Mouse (Mus musculus) spleen, adult 2 months (tissue): ENCODE measurements around the gene Cdk9. TPM values are rescaled to one million over a fixed set of nuclear protein-coding genes. Genes with fewer than 3 reads are reported as not detected.

Experiments used
- DNase-seq, 2 experiments: peaks; one replicate each; pipeline versions ENCODE4 v3.0.0 to v3.0.0-alpha.2; 2012 to 2021; ENCODE audit warnings: low spot score in 2 of 2, low read depth in 1 of 2
- H3K27ac ChIP-seq: fragments of 200-500 bp; 2 replicates; pipeline ENCODE4 v1.5.1; 2012; ENCODE audit warnings: low read length, inconsistent platforms; ENCODE audit not compliant: insufficient read depth
- H3K27me3 ChIP-seq: fragments of 200-500 bp; 2 replicates; pipeline ENCODE4 v1.6.1; 2012; ENCODE audit warnings: mild to moderate bottlenecking, moderate library complexity, low read length, inconsistent platforms; ENCODE audit not compliant: control insufficient read depth, insufficient read depth
- H3K36me3 ChIP-seq: fragments of 200-500 bp; 2 replicates; pipeline ENCODE4 v1.6.1; 2012; ENCODE audit warnings: mild to moderate bottlenecking, low read length, inconsistent platforms; ENCODE audit not compliant: control insufficient read depth, insufficient read depth
- H3K4me1 ChIP-seq: fragments of 200-500 bp; 2 replicates; pipeline ENCODE4 v1.6.1; 2011; ENCODE audit warnings: inconsistent platforms; ENCODE audit not compliant: control insufficient read depth, insufficient read depth, insufficient read length
- H3K4me3 ChIP-seq: fragments of 200-500 bp; 2 replicates; pipeline ENCODE4 v1.5.1; 2011; ENCODE audit warnings: mild to moderate bottlenecking, inconsistent platforms; ENCODE audit not compliant: insufficient read depth, insufficient read length; ENCODE audit errors: extremely low read depth
- CTCF ChIP-seq: fragments of 200-500 bp; IDR thresholded peaks from 2 replicates; pipeline ENCODE4 v1.5.1; 2011; ENCODE audit warnings: mild to moderate bottlenecking, inconsistent platforms; ENCODE audit not compliant: insufficient read depth, insufficient read length, insufficient replicate concordance; ENCODE audit errors: extremely low read depth
- POLR2A ChIP-seq: fragments of 200-500 bp; IDR thresholded peaks from 2 replicates; pipeline ENCODE4 v1.6.1; 2011; ENCODE audit warnings: low read depth, low read length, inconsistent platforms
- WGBS: fragments of 180-500 bp; shearing (Covaris S2); methylation state at CpG from one replicate; pipeline ENCODE4 v1.1.7; 2018; 5-methylcytosine and 5-hydroxymethylcytosine counted together
- polyA plus RNA-seq: library from polyadenylated mRNA; depleted of rRNA; stranded (reverse); fragments of >200 nt; gene quantifications from 2 replicates; pipeline ENCODE4 v1.2.3, GENCODE M21; 2012; rRNA removed

The Cdk9 gene
- polyA plus RNA-seq, 1 experiment, result 125 TPM

DNA sequence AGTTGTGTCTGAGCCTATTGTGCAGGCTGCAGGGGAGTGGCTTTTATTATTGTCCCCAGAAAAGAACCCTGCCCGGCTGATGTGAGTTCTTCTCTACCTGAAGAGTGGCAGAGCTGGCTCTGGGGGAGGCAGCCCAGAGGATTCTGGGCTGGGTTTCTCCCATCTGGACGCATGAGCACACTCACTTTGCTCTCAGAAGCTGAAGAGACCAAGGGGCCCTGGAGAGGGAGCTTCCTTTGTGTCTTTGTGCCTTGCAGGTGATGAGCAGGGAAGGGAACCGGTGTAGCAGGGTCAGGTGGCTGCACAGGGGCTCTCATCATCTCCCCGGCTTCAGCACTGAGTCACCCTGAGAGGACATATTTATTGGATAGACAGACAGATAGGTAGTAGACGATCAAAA lies 50.6 kb downstream of the Cdk9 start:
- no peak for TF ChIP-seq POLR2A
- TF ChIP-seq CTCF, result no peak
- no peaks in the 10 kb centered on the region for H3K27me3 ChIP-seq
- 0 out of 2 replicates have a peak overlapping the region, but pooled peaks have one; percentile 19 for H3K27ac ChIP-seq
- no peak overlapping the region for H3K4me3 ChIP-seq
- H3K4me1 ChIP-seq, result no peaks in the 10 kb centered on the region
- WGBS, result 76% methylated on average over 5 of the region's 5 CpGs
- no peak for DNase-seq
- H3K36me3 ChIP-seq, result no peaks in the 10 kb centered on the region

DNA sequence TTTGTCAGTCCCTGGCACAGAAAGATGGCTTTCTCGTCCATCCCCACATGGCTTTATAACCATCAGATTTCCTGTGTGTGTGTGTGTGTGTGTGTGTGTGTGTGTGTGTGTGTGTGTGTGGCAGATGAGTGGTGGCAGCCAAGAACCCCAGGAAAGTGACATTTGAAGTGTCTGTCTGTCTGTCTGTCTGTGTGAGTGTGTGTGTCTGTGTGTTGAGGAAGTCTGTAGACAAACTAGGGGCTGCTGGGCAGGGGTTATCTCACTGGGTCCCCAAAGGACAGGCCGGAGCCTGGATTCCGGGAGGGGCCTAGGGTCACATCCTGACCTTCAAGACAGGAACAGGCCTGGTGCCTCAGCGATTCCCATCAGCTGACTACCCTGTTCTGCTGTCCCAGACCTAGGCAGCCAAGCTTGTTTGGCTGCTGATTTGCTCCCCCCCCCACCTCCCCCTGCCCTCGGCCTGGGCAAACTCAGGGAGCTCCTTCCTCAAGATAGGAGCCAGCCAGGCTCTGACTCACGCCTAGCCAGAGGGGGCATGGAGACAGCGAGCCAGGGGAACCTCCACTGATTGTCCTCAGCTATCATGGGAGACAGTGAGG lies 51.3 kb downstream of the Cdk9 start:
- Histone ChIP-seq H3K36me3 (no peaks in the 10 kb centered on the region), H3K27me3 (no peaks in the 10 kb centered on the region), H3K27ac (peak overlapping the region; percentile 19; the same call in 1 of the 2 replicates), H3K4me3 (no peak overlapping the region), H3K4me1 (no peaks in the 10 kb centered on the region)
- 78% methylated on average over 7 of the region's 7 CpGs for WGBS
- DNase-seq, result no peak
- no peak for TF ChIP-seq CTCF
- no peak for TF ChIP-seq POLR2A

DNA sequence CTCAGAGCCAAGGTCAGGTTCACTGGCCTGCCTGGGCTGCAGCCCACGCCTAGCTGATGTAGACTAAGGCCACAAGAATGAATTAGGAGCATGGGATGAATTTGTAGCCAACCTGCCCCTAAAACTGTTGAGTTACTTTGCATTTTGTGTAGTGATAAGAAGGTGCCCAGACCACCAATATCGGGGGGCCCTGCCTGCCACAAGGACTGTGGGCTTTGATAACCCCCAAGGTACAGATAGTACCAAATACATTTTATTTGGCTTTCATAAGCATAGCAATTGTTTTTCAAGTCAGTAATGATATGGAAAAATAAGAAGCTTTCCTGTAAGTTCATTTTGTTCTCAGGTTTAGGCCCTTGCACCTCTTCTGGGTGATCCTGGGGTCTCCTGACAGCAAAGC lies 54.0 kb downstream of the Cdk9 start:
- no peak for DNase-seq
- no peak for TF ChIP-seq CTCF
- no peak for TF ChIP-seq POLR2A
- Histone ChIP-seq H3K4me1 (peaks cover 11% of the 10 kb centered on the region; the same call in 1 of the 2 replicates), H3K27me3 (no peaks in the 10 kb centered on the region), H3K27ac (no peak overlapping the region), H3K4me3 (no peak overlapping the region), H3K36me3 (no peaks in the 10 kb centered on the region)
- WGBS, result 78% methylated on average over 2 of the region's 2 CpGs

DNA sequence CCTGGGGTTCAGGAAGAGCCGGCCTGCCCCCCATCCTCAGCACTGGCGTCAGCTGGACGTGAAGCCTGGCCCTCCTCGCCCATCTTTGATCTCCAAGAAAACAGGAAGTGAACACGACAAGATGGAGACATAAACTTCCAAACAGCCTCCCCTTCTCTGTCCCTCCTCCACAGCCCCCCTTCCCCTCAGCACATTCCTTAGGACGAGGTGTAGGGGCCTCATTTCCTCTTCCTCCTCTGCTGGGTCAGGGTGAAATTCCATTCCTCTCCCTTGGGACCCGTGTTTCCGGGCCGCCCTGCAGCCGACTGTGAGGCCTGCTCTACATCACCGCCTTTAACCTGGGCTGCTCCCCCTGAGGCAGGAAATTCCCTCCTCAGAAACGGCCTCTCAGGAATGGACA lies 57.0 kb downstream of the Cdk9 start:
- H3K4me1 ChIP-seq, result peaks cover 11% of the 10 kb centered on the region; the same call in 1 of the 2 replicates
- H3K36me3 ChIP-seq, result no peaks in the 10 kb centered on the region
- H3K27ac ChIP-seq, result peak overlapping the region; percentile 33; the same call in 1 of the 2 replicates
- no peaks in the 10 kb centered on the region for H3K27me3 ChIP-seq
- TF ChIP-seq POLR2A (no peak), CTCF (no peak)
- no peak overlapping the region for H3K4me3 ChIP-seq
- WGBS, result 40% methylated on average over 12 of the region's 12 CpGs
- DNase-seq, result peak in 1 of 2 experiments; percentile 32

Other genes with a start within 250 kb of the Cdk9 start
- gene Fam102a, start 177.7 kb downstream of the Cdk9 start, polyA plus RNA-seq, result 37.5 and 40.8 TPM in 2 replicates
- gene Dpm2, start 142.2 kb downstream of the Cdk9 start, polyA plus RNA-seq, result 85.8 and 96.9 TPM in 2 replicates
- 0.06 and 0.40 TPM in 2 replicates for gene Pip5kl1, start 138.3 kb downstream of the Cdk9 start, polyA plus RNA-seq
- not detected in 2 replicates for gene 9430097D07Rik, start 137.4 kb downstream of the Cdk9 start, polyA plus RNA-seq
- 34.2 and 40.4 TPM in 2 replicates for gene St6galnac4, start 126.0 kb downstream of the Cdk9 start, polyA plus RNA-seq
- gene St6galnac6, start 113.4 kb downstream of the Cdk9 start, polyA plus RNA-seq, result 22.3 and 32.4 TPM in 2 replicates
- gene Ak1, start 91.3 kb downstream of the Cdk9 start, polyA plus RNA-seq, result 6.3 and 7.4 TPM in 2 replicates
- 132 and 168 TPM in 2 replicates for gene Eng, start 66.5 kb downstream of the Cdk9 start, polyA plus RNA-seq
- gene Fpgs, start 8.9 kb downstream of the Cdk9 start, polyA plus RNA-seq, result 34.5 and 49.5 TPM in 2 replicates
- 136 and 175 TPM in 2 replicates for gene Sh2d3c, start 8.0 kb upstream of the Cdk9 start, polyA plus RNA-seq
- 0.28 TPM in 1 of 2 replicates, not detected in the other for gene 6330409D20Rik, start 27.9 kb upstream of the Cdk9 start, polyA plus RNA-seq
- gene Tor2a, start 44.2 kb upstream of the Cdk9 start, polyA plus RNA-seq, result 46.5 and 81.1 TPM in 2 replicates
- gene Ttc16, start 62.6 kb upstream of the Cdk9 start, polyA plus RNA-seq, result 0.20 and 0.21 TPM in 2 replicates
- gene Ptrh1, start 62.7 kb upstream of the Cdk9 start, polyA plus RNA-seq, result 5.1 and 10.2 TPM in 2 replicates
- gene Cfap157, start 71.4 kb upstream of the Cdk9 start, polyA plus RNA-seq, result not detected in 2 replicates
- gene Stxbp1, start 134.2 kb upstream of the Cdk9 start, polyA plus RNA-seq, result 5.5 and 5.6 TPM in 2 replicates
- 11.0 and 11.6 TPM in 2 replicates for gene Fam129b, start 163.0 kb upstream of the Cdk9 start, polyA plus RNA-seq
- 535 and 627 TPM in 2 replicates for gene Rpl12, start 248.5 kb upstream of the Cdk9 start, polyA plus RNA-seq
- gene Lrsam1, start 248.5 kb upstream of the Cdk9 start, polyA plus RNA-seq, result 8.3 and 13.0 TPM in 2 replicates